Comparison of ENCODE assay signal across 8 mouse cellular contexts in genomic region chr11:120190526-120191412, GRCm38 (mm10). TPM values are rescaled to one million over a fixed set of nuclear protein-coding genes. Genes with fewer than 3 reads are reported as not detected.
DNase-seq lines count a peak whose midpoint lies in the region; ATAC-seq and TF ChIP-seq lines count a peak whose summit lies in the region.

No protein-coding gene starts in this region.

- DNase-seq in gastrocnemius, adult 2 months: no peak
- no peak for DNase-seq in gastrocnemius, postnatal 14 days
- DNase-seq in cerebellum, postnatal 25 days: peak; percentile 37
- no peak for DNase-seq in hindbrain, postnatal 0 days (ENCODE audit: low spot score)
- DNase-seq in midbrain, embryonic 11.5 days (ENCODE audit: low spot score, missing footprints): no peak
- no peak for DNase-seq in embryo, embryonic 9.5 days (ENCODE audit: extremely low spot score)
- DNase-seq in embryo, embryonic 11 days: no peak
- DNase-seq in layer of hippocampus, adult 9-11 months: no peak

- H3K27me3 ChIP-seq in hindbrain, postnatal 0 days (ENCODE audit: insufficient read depth, low read length): no peaks in the 10 kb centered on the region
- no peaks in the 10 kb centered on the region for H3K27me3 ChIP-seq in midbrain, embryonic 11.5 days (ENCODE audit: control insufficient read depth, insufficient read depth, low read length)

- ATAC-seq in hindbrain, postnatal 0 days: no peak
- ATAC-seq in midbrain, embryonic 11.5 days (ENCODE audit: low FRiP score): no peak

- peak overlapping the region; percentile 96 for H3K4me2 ChIP-seq in hindbrain, postnatal 0 days (ENCODE audit: low read depth, low read length)
- peak overlapping the region; percentile 55 for H3K4me2 ChIP-seq in midbrain, embryonic 11.5 days

- 0 out of 2 replicates have a peak, but pooled peaks cover 7% of the 10 kb centered on the region for H3K4me1 ChIP-seq in hindbrain, postnatal 0 days (ENCODE audit: insufficient read depth, low read length)
- H3K4me1 ChIP-seq in midbrain, embryonic 11.5 days (ENCODE audit: control insufficient read depth, insufficient read depth, low read length): peaks cover 19% of the 10 kb centered on the region

- peak overlapping the region; percentile 87 for H3K4me3 ChIP-seq in gastrocnemius, adult 2 months
- peak overlapping the region; percentile 69 for H3K4me3 ChIP-seq in hindbrain, postnatal 0 days (ENCODE audit: low read length)
- H3K4me3 ChIP-seq in midbrain, embryonic 11.5 days (ENCODE audit: low read depth, low read length): peak overlapping the region; percentile 98

- TF ChIP-seq CTCF in gastrocnemius, adult 2 months (IDR thresholded peaks at IDR 0.05): no peak
- TF ChIP-seq CTCF in hindbrain, postnatal 0 days (IDR thresholded peaks at IDR 0.05; ENCODE audit: low read depth): no peak

- H3K9ac ChIP-seq in hindbrain, postnatal 0 days (replicated peaks; ENCODE audit: low read length): peak overlapping the region; percentile 96
- H3K9ac ChIP-seq in midbrain, embryonic 11.5 days (ENCODE audit: low read length): peak overlapping the region; percentile 98

- WGBS in hindbrain, postnatal 0 days: 42% methylated on average over 14 of the region's 14 CpGs
- 26% methylated on average over 14 of the region's 14 CpGs for WGBS in midbrain, embryonic 11.5 days

- intact Hi-C loops in gastrocnemius, adult 2 months (cut with DNase I): loop anchor here (1.0 to 2.0 kb wide), 2 partner anchors 15 to 116 kb away; no protein-coding TSS in a partner anchor
- intact Hi-C loops in gastrocnemius, postnatal 14 days (cut with DNase I; ENCODE audit: low total_unique reads): no loop called here

- no peaks in the 10 kb centered on the region for H3K9me3 ChIP-seq in hindbrain, postnatal 0 days (ENCODE audit: low read length)
- no peaks in the 10 kb centered on the region for H3K9me3 ChIP-seq in midbrain, embryonic 11.5 days (ENCODE audit: control insufficient read depth, low read length)

- peak overlapping the region; percentile 96 for H3K27ac ChIP-seq in gastrocnemius, adult 2 months
- peak overlapping the region; percentile 88 for H3K27ac ChIP-seq in hindbrain, postnatal 0 days
- peak overlapping the region; percentile 31; the same call in 1 of the 2 replicates for H3K27ac ChIP-seq in midbrain, embryonic 11.5 days (ENCODE audit: low read depth, low read length)

- H3K36me3 ChIP-seq in hindbrain, postnatal 0 days (ENCODE audit: insufficient read depth, low read length): no peaks in the 10 kb centered on the region
- H3K36me3 ChIP-seq in midbrain, embryonic 11.5 days (ENCODE audit: control insufficient read depth, insufficient read depth, low read length): no peaks in the 10 kb centered on the region

RNA-seq across cellular contexts. Expression of gene Slc38a10, which starts 39.6 kb away (rescaled TPM):
- total RNA-seq in gastrocnemius, adult 2 months (2021): 10 to 100 TPM; 32.2 to 51.7 TPM
- total RNA-seq in gastrocnemius, postnatal 14 days (2021): 10 to 100 TPM; 56.1 to 60.8 TPM
- total RNA-seq in hindbrain, postnatal 0 days (2014; rRNA removed): 167 and 178 TPM in 2 replicates
- polyA plus RNA-seq in hindbrain, postnatal 0 days (2015; fragmentation: Nextera tagmentation; extraction: Ambion mirVana): 95.9 and 101 TPM in 2 replicates
- polyA plus RNA-seq in midbrain, embryonic 11.5 days (2014; fragmentation: Nextera tagmentation; extraction: Ambion mirVana): 46.3 and 53.3 TPM in 2 replicates

RNA-seq across cellular contexts. Expression of gene Bahcc1, which starts 42.0 kb away (rescaled TPM):
- total RNA-seq in gastrocnemius, adult 2 months (2021): 1 to 10 TPM; 3.5 to 5.3 TPM
- 1 to 10 TPM; 3.4 to 8.1 TPM for total RNA-seq in gastrocnemius, postnatal 14 days (2021)
- 31.1 and 43.1 TPM in 2 replicates for total RNA-seq in hindbrain, postnatal 0 days (2014; rRNA removed)
- polyA plus RNA-seq in hindbrain, postnatal 0 days (2015; fragmentation: Nextera tagmentation; extraction: Ambion mirVana): 8.8 and 9.1 TPM in 2 replicates
- 17.6 and 20.6 TPM in 2 replicates for polyA plus RNA-seq in midbrain, embryonic 11.5 days (2014; fragmentation: Nextera tagmentation; extraction: Ambion mirVana)

Comparison
In these comparisons a context has a peak if more than half of its experiments do, and no peak if none do; other contexts are left out.
1. DNase-seq: peak in cerebellum, postnatal 25 days (2 of 2); none in gastrocnemius, adult 2 months (single experiment), gastrocnemius, postnatal 14 days (single experiment), hindbrain, postnatal 0 days (single experiment), midbrain, embryonic 11.5 days (single experiment), embryo, embryonic 9.5 days (single experiment), embryo, embryonic 11 days (single experiment) and layer of hippocampus, adult 9-11 months (single experiment).
2. H3K27ac ChIP-seq: peak in every context shown above with its lines; median percentile 96 in gastrocnemius, adult 2 months; 88 in hindbrain, postnatal 0 days; 31 in midbrain, embryonic 11.5 days.
3. Peak in every context shown above with its lines, with median percentiles within 50 percentile points of each other: H3K4me3 ChIP-seq.